Mouse (Mus musculus) liver, embryonic 14 days (tissue): ENCODE measurements around the gene Casp12. TPM values are rescaled to one million over a fixed set of nuclear protein-coding genes. Genes with fewer than 3 reads are reported as not detected.

Experiments
- polyA plus RNA-seq: library from polyadenylated mRNA; depleted of rRNA; stranded (reverse); fragments of >200 nt; gene quantifications from 2 replicates; pipeline ENCODE4 v1.2.3, GENCODE M21; 2012; rRNA removed

Casp12 gene
- 0.14 and 0.24 TPM in 2 replicates for polyA plus RNA-seq

GRCm38 (mm10) chr9:5345291-5345898 lies at the start of gene Casp12:
Gene Casp12, plus strand, starts transcription at chr9:5345430.

DNA sequence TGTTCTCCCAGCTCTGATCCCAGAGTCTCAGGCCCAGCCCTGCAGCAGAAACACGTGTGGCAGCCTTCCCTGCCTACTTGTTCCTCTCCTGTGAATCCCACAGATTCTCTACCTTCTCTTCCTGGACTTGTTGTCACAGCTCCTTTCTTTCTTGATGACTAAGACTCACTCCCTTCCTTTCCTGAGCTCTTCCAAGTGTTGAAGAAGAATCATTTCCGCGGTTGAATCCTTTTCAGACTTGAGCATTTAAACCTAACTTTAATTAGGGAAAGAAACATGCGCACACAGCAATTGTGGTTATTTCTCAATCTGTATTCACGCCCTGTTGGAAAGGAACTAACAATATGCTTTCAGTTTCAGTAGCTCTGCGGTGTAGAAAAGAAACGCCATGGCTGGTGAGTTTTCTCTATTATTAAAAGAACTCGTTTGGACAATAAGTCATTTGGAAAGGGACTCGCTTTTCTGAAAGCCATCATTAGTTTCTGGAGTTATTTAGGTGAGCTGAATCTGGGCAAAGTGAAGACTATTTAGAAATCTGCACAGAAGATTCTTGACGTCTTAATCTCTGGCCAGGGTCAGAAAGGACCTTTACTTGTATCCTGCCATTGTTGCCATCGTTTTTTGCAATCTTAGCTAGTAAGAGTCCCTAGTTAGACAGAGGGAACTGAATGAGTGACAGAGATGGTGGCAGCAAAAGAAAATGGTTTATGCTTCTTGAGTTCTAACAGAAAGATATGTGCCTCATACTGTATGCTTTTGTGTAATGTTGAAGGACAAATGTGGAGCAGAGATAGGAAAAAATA lies 46.7 kb upstream of the Casp12 start, which contains the start of gene Casp1:
Gene Casp1, plus strand, starts transcription at position 189 of the 803 bp plus-strand sequence.

DNA sequence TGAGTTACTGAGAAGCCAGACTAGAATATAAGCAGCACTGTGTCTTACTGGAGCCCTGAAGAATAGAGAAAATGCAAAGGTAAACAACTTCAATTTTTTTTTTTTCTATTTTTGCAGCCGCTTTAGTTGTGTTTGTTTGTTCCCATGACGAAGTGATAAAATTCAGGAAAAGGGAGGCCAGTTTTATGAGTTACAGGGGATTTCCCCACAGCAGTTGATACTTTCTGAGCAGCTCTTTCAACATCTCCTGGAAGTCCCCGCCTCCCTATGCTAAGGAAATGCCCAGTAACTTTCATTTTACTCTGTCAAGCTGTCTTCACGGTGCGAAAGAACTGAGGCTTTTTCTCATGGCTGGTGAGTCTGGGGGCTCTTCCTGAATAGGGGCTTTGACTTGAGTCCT lies 36.7 kb upstream of the Casp12 start, which contains the start of gene Casp4:
Gene Casp4, plus strand, starts transcription at position 268 of the 400 bp plus-strand sequence.

Other genes with a start within 250 kb of the Casp12 start
- gene Casp1, start 46.9 kb upstream of the Casp12 start, polyA plus RNA-seq = 2.1 and 2.7 TPM in 2 replicates
- gene Casp4, start 36.6 kb upstream of the Casp12 start, polyA plus RNA-seq = 0.74 and 1.1 TPM in 2 replicates